Mouse (Mus musculus) thymus, postnatal 25 days (tissue): Measurements from ENCODE around the gene Aff1.
A peak's percentile ranks its signal among the peaks of the same experiment; 100 is the strongest.

Experiments used
- DNase-seq: peaks from one replicate; pipeline ENCODE4 v3.0.0; 2022

The Aff1 gene

GRCm38 (mm10) chr5:103813997-103814542 is 121.9 kb downstream of the Aff1 start:
- no peak for DNase-seq

- no peak for DNase-seq
Measured at GRCm38 (mm10) chr5:103814551-103815248, 122.5 kb downstream of the Aff1 start.

GRCm38 (mm10) chr5:103815249-103815617 is 123.1 kb downstream of the Aff1 start:
- DNase-seq, result no peak

GRCm38 (mm10) chr5:103816718-103817117 is 124.5 kb downstream of the Aff1 start:
- DNase-seq, result no peak

GRCm38 (mm10) chr5:103817754-103818153 is 125.6 kb downstream of the Aff1 start:
- DNase-seq, result peak; percentile 84

GRCm38 (mm10) chr5:103818602-103819001 is 126.4 kb downstream of the Aff1 start:
- no peak for DNase-seq

GRCm38 (mm10) chr5:103819674-103820073 is 127.5 kb downstream of the Aff1 start:
- DNase-seq, result no peak

- DNase-seq, result no peak
Measured at GRCm38 (mm10) chr5:103821062-103821461, 128.9 kb downstream of the Aff1 start.

- peak; percentile 47 for DNase-seq
Measured at GRCm38 (mm10) chr5:103821500-103822298, 129.5 kb downstream of the Aff1 start.

- no peak for DNase-seq
Measured at GRCm38 (mm10) chr5:103822949-103823348, 130.8 kb downstream of the Aff1 start.

- no peak for DNase-seq
Measured at GRCm38 (mm10) chr5:103828304-103828703, 136.1 kb downstream of the Aff1 start.

GRCm38 (mm10) chr5:103828729-103829128 is 136.6 kb downstream of the Aff1 start:
- no peak for DNase-seq

- no peak for DNase-seq
Measured at GRCm38 (mm10) chr5:103829158-103829557, 137.0 kb downstream of the Aff1 start.

GRCm38 (mm10) chr5:103830886-103831285 is 138.7 kb downstream of the Aff1 start:
- no peak for DNase-seq

- no peak for DNase-seq
Measured at GRCm38 (mm10) chr5:103835471-103836147, 143.4 kb downstream of the Aff1 start.

GRCm38 (mm10) chr5:103836148-103836784 is 144.1 kb downstream of the Aff1 start:
- no peak for DNase-seq

GRCm38 (mm10) chr5:103838550-103839264 is 146.5 kb downstream of the Aff1 start:
- DNase-seq, result no peak

- no peak for DNase-seq
Measured at GRCm38 (mm10) chr5:103839265-103839626, 147.1 kb downstream of the Aff1 start.

GRCm38 (mm10) chr5:103843938-103844337 is 151.8 kb downstream of the Aff1 start:
- DNase-seq, result peak; percentile 65

GRCm38 (mm10) chr5:103845418-103846153 is 153.4 kb downstream of the Aff1 start:
- DNase-seq, result no peak

GRCm38 (mm10) chr5:103846154-103846551 is 154.0 kb downstream of the Aff1 start:
- DNase-seq, result no peak

- DNase-seq, result no peak
Measured at GRCm38 (mm10) chr5:103846609-103847008, 154.4 kb downstream of the Aff1 start.
